Mouse (Mus musculus): Measurements from ENCODE around the gene Zc3h14. TPM values are rescaled to one million over a fixed set of nuclear protein-coding genes. Genes with fewer than 3 reads are reported as not detected.

Zc3h14 gene
- polyA plus RNA-seq, 1 experiment from 2014 or later: 126 TPM

- ATAC-seq (replicated peaks): no peak
- Histone ChIP-seq H3K9me3 (no peaks in the 10 kb centered on the region), H3K4me1 (no peaks in the 10 kb centered on the region), H3K4me3 (no peak overlapping the region), H3K9ac (replicated peaks) (no peak overlapping the region), H3K36me3 (peaks cover 11% of the 10 kb centered on the region; the same call in 1 of the 2 replicates), H3K27ac (replicated peaks) (no peak overlapping the region), H3K27me3 (no peaks in the 10 kb centered on the region), H3K4me2 (replicated peaks) (no peak overlapping the region)
- 89% methylated on average over 7 of the region's 7 CpGs for WGBS
Measured at GRCm38 (mm10) chr12:98831122-98831521, 84.4 kb downstream of the Zc3h14 start.

GRCm38 (mm10) chr12:98832929-98833598 lies 86.3 kb downstream of the Zc3h14 start:
- Histone ChIP-seq H3K9me3 (no peaks in the 10 kb centered on the region), H3K4me3 (no peak overlapping the region), H3K36me3 (peaks cover 11% of the 10 kb centered on the region; the same call in 1 of the 2 replicates), H3K27me3 (no peaks in the 10 kb centered on the region), H3K4me2 (replicated peaks) (no peak overlapping the region), H3K4me1 (no peaks in the 10 kb centered on the region), H3K27ac (replicated peaks) (no peak overlapping the region), H3K9ac (replicated peaks) (no peak overlapping the region)
- WGBS: 94% methylated on average over 8 of the region's 8 CpGs
- ATAC-seq (replicated peaks): no peak

GRCm38 (mm10) chr12:98833901-98834300 lies 87.1 kb downstream of the Zc3h14 start:
- H3K9me3 ChIP-seq: no peaks in the 10 kb centered on the region
- peaks cover 6% of the 10 kb centered on the region; the same call in 1 of the 2 replicates for H3K36me3 ChIP-seq
- no peaks in the 10 kb centered on the region for H3K4me1 ChIP-seq
- no peak overlapping the region for H3K4me2 ChIP-seq (replicated peaks)
- WGBS: 83% methylated on average over 1 of the region's 1 CpGs
- no peak overlapping the region for H3K27ac ChIP-seq (replicated peaks)
- no peak for ATAC-seq (replicated peaks)
- no peak overlapping the region for H3K9ac ChIP-seq (replicated peaks)
- no peaks in the 10 kb centered on the region for H3K27me3 ChIP-seq
- H3K4me3 ChIP-seq: no peak overlapping the region

- no peak for ATAC-seq (replicated peaks)
- Histone ChIP-seq H3K9me3 (no peaks in the 10 kb centered on the region), H3K36me3 (peaks cover 6% of the 10 kb centered on the region; the same call in 1 of the 2 replicates), H3K9ac (replicated peaks) (no peak overlapping the region), H3K27ac (replicated peaks) (no peak overlapping the region), H3K4me3 (no peak overlapping the region), H3K27me3 (no peaks in the 10 kb centered on the region), H3K4me2 (replicated peaks) (no peak overlapping the region), H3K4me1 (no peaks in the 10 kb centered on the region)
- WGBS: 95% methylated on average over 2 of the region's 2 CpGs
Measured at GRCm38 (mm10) chr12:98834879-98835278, 88.1 kb downstream of the Zc3h14 start.

- H3K9ac ChIP-seq (replicated peaks): no peak overlapping the region
- no peak overlapping the region for H3K4me3 ChIP-seq
- WGBS: 93% methylated on average over 2 of the region's 2 CpGs
- no peaks in the 10 kb centered on the region for H3K4me1 ChIP-seq
- no peak for ATAC-seq (replicated peaks)
- H3K4me2 ChIP-seq (replicated peaks): no peak overlapping the region
- H3K9me3 ChIP-seq: no peaks in the 10 kb centered on the region
- no peak overlapping the region for H3K27ac ChIP-seq (replicated peaks)
- peaks cover 6% of the 10 kb centered on the region; the same call in 1 of the 2 replicates for H3K36me3 ChIP-seq
- H3K27me3 ChIP-seq: no peaks in the 10 kb centered on the region
Measured at GRCm38 (mm10) chr12:98835466-98835865, 88.7 kb downstream of the Zc3h14 start.

Other genes with a start within 250 kb of the Zc3h14 start
- gene Kcnk10, start 168.7 kb upstream of the Zc3h14 start, polyA plus RNA-seq (2015; fragmentation: Nextera tagmentation; extraction: Ambion mirVana): 51.7 and 52.1 TPM in 2 replicates
- gene Spata7, start 118.8 kb upstream of the Zc3h14 start, polyA plus RNA-seq (2015; fragmentation: Nextera tagmentation; extraction: Ambion mirVana): 27.7 and 29.5 TPM in 2 replicates
- gene Ptpn21, start 9.6 kb upstream of the Zc3h14 start, polyA plus RNA-seq (2015; fragmentation: Nextera tagmentation; extraction: Ambion mirVana): 5.0 and 6.7 TPM in 2 replicates
- 19.2 and 20.5 TPM in 2 replicates for gene Eml5, start 154.5 kb downstream of the Zc3h14 start, polyA plus RNA-seq (2015; fragmentation: Nextera tagmentation; extraction: Ambion mirVana)
- 35.4 and 38.4 TPM in 2 replicates for gene Ttc8, start 173.6 kb downstream of the Zc3h14 start, polyA plus RNA-seq (2015; fragmentation: Nextera tagmentation; extraction: Ambion mirVana)

All from forebrain, embryonic 15.5 days (tissue).